Mouse (Mus musculus): ENCODE measurements around the gene Med12. TPM values are rescaled to one million over a fixed set of nuclear protein-coding genes. Genes with fewer than 3 reads are reported as not detected.

The Med12 gene
- polyA plus RNA-seq, 1 experiment from 2014 or later, result 39.3 TPM

DNA sequence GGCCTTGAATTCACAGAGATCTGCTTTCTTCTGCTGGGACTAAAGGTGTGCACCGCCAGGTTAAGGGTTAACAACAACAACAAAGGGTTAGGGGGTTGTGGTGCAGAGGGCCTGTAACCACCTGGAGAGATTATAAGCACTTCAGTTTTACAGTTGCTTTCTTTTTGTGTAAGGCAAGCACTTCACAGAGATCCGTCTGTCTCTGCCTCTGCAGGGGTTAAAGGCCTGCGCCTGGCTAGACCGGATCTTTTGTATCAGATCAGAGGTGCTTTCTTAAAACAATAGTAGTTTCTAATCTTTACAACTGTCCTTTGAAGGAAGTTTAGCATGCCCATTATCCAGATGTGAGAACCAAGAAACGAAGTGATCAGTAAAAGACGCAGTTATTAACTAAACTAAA, 420 bp upstream of the Med12 start:
- no peak overlapping the region for H3K9ac ChIP-seq
- no peak for ATAC-seq (ENCODE audit: insufficient number of reproducible peaks, low FRiP score, low TSS enrichment, low read depth)
- no peaks in the 10 kb centered on the region for H3K27me3 ChIP-seq
- no peaks in the 10 kb centered on the region for H3K9me3 ChIP-seq (replicated peaks)
- H3K4me3 ChIP-seq (replicated peaks), result peak overlapping the region; percentile 57
- no peak overlapping the region; the same call in none of the 2 replicates for H3K27ac ChIP-seq (replicated peaks)
- H3K36me3 ChIP-seq, result peaks cover 9% of the 10 kb centered on the region; the same call in 1 of the 2 replicates
- 23% methylated on average over 6 of the region's 6 CpGs for WGBS
- no peaks in the 10 kb centered on the region for H3K4me1 ChIP-seq
- peak overlapping the region; percentile 47 for H3K4me2 ChIP-seq (replicated peaks)

DNA sequence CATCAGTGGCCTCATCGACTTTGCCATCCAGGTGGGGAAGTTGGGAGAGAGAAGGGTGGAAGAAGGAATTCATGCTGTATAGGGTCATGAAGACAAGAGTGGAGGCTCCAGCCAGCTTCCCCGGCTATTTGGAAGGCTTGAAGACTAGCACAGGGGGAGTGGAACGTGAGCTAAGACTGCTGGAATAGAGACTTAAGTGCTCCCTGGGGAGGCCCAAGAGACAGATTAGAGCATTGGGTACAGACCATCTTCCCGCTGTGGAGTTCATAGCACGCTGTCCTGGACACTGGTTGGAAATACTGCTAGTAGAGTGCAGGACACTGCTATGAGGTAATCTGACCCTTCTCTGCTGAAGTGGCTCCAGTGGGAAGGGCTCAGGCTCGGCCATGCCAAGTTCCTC, 9.0 kb downstream of the Med12 start:
- Histone ChIP-seq H3K36me3 (peaks cover 57% of the 10 kb centered on the region), H3K27ac (replicated peaks) (no peak overlapping the region), H3K9ac (no peak overlapping the region), H3K4me2 (replicated peaks) (no peak overlapping the region), H3K4me3 (replicated peaks) (no peak overlapping the region), H3K27me3 (no peaks in the 10 kb centered on the region), H3K4me1 (no peaks in the 10 kb centered on the region), H3K9me3 (replicated peaks) (no peaks in the 10 kb centered on the region)
- no peak for ATAC-seq (ENCODE audit: insufficient number of reproducible peaks, low FRiP score, low TSS enrichment, low read depth)
- WGBS, result 68% methylated on average over 6 of the region's 6 CpGs

DNA sequence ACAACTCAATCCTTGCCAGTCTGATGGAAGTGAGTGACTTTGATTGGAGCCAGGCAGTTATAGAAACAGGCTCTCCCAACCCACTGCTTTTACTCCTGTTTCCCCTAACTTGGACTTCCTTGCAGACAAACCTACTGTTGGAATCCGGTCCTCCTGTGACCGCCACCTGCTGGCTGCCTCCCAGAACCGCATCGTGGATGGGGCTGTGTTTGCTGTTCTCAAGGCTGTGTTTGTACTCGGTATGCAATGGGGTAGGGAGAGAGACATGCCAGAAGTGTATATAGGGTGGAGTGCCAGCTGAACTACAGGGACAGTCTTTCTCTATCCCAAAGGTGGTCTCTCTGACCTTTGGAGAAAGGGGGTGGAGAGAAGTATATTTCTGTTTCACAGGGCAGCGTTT, 11.7 kb downstream of the Med12 start:
- 31% methylated on average over 6 of the region's 6 CpGs for WGBS
- Histone ChIP-seq H3K4me3 (replicated peaks) (no peak overlapping the region), H3K9ac (no peak overlapping the region), H3K9me3 (replicated peaks) (no peaks in the 10 kb centered on the region), H3K27me3 (no peaks in the 10 kb centered on the region), H3K4me1 (no peaks in the 10 kb centered on the region), H3K36me3 (peaks cover 69% of the 10 kb centered on the region), H3K4me2 (replicated peaks) (no peak overlapping the region), H3K27ac (replicated peaks) (no peak overlapping the region)
- no peak for ATAC-seq (ENCODE audit: insufficient number of reproducible peaks, low FRiP score, low TSS enrichment, low read depth)

DNA sequence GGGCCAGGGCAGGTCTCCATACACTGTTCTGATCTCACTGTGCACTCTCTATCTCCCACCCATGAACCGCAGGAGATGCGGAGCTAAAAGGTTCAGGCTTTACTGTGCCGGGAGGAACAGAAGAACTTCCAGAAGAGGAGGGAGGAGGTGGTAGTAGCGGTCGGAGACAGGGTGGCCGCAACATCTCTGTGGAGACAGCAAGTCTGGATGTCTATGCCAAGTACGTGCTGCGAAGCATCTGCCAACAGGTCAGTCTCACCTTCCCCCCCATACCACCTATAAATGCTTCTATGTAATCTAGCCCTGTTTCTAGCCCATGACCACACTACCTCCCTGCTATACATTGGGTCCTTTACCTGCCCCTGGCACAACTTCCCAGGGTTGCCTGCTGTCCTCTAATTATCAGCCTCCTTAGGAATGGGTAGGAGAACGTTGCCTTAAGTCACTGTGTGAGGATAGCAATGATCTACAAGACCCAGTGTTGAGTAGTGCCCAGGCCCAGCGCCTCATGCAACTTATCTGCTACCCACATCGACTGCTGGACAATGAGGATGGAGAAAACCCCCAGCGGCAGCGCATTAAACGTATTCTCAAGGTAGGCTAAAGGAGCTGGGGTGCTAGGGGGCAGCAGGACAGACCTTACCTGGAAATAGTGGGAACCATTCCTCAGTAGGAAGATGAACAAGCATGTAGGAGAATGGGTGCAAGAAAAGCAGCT, 12.3 kb downstream of the Med12 start:
- no peak overlapping the region for H3K4me3 ChIP-seq (replicated peaks)
- H3K4me2 ChIP-seq (replicated peaks), result no peak overlapping the region
- no peak for ATAC-seq (ENCODE audit: insufficient number of reproducible peaks, low FRiP score, low TSS enrichment, low read depth)
- 91% methylated on average over 14 of the region's 14 CpGs for WGBS
- H3K27me3 ChIP-seq, result no peaks in the 10 kb centered on the region
- no peaks in the 10 kb centered on the region for H3K4me1 ChIP-seq
- peaks cover 70% of the 10 kb centered on the region for H3K36me3 ChIP-seq
- H3K27ac ChIP-seq (replicated peaks), result no peak overlapping the region
- no peaks in the 10 kb centered on the region for H3K9me3 ChIP-seq (replicated peaks)
- H3K9ac ChIP-seq, result no peak overlapping the region

DNA sequence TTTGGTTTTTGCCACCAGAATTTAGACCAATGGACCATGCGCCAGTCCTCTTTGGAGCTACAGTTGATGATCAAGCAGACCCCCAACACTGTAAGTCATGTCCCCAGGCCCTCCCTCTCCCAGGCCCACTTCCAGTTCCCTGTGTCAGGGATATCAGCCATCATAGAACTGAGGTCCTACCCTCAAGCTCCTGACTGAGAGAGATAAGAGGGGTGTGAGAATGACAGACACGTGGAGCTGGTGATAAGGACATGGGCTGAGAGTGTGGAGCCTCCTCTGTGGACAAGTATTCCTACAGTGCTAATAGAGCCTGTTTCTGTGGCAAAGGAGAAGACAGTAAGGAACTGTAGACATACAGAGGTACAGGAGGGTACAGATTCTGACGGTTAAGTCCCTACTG, 13.7 kb downstream of the Med12 start:
- Histone ChIP-seq H3K9me3 (replicated peaks) (no peaks in the 10 kb centered on the region), H3K4me3 (replicated peaks) (no peak overlapping the region), H3K27me3 (no peaks in the 10 kb centered on the region), H3K9ac (no peak overlapping the region), H3K4me1 (no peaks in the 10 kb centered on the region), H3K4me2 (replicated peaks) (no peak overlapping the region), H3K27ac (replicated peaks) (no peak overlapping the region), H3K36me3 (peaks cover 63% of the 10 kb centered on the region)
- ATAC-seq (ENCODE audit: insufficient number of reproducible peaks, low FRiP score, low TSS enrichment, low read depth), result no peak
- WGBS, result 81% methylated on average over 3 of the region's 3 CpGs

DNA sequence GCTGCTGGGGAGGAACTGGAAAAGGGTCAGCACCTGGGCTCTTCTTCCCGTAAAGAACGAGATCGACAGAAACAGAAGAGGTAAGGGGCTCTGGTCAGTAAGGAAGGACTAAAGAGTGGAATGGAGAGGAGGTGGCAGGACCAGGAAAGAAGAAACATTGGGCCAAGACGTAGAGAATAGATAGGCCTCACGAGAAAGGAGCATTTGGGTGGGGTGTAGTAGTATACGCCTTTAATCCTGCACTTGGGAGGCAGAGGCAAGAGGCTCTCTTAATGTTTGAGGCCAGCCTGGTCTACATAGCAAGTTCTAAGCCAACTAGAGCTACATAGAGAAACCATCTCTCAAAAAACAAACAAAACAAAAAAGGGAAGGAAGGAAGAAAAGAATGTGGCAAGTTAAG, 14.6 kb downstream of the Med12 start:
- Histone ChIP-seq H3K4me1 (no peaks in the 10 kb centered on the region), H3K36me3 (peaks cover 65% of the 10 kb centered on the region), H3K4me2 (replicated peaks) (no peak overlapping the region), H3K27me3 (no peaks in the 10 kb centered on the region), H3K9ac (no peak overlapping the region), H3K9me3 (replicated peaks) (no peaks in the 10 kb centered on the region), H3K4me3 (replicated peaks) (no peak overlapping the region), H3K27ac (replicated peaks) (no peak overlapping the region)
- ATAC-seq (ENCODE audit: insufficient number of reproducible peaks, low FRiP score, low TSS enrichment, low read depth), result no peak
- 89% methylated on average over 6 of the region's 6 CpGs for WGBS

DNA sequence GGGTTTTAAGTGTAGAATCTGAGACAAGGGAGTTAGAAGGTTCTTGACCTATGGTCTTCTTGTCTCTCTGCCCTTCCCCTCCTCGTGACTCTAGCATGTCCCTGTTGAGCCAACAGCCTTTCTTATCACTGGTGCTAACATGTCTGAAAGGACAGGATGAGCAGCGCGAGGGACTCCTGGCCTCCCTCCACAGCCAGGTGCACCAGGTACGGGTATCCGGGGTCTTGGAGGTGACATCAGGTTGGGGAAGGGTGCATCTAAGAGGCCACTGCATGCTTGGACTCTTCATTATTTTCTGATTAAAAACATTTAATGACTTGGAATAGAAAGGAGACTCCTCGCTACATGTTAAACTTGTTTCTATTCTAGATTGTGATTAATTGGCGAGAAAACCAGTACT, 15.2 kb downstream of the Med12 start:
- Histone ChIP-seq H3K9me3 (replicated peaks) (no peaks in the 10 kb centered on the region), H3K4me3 (replicated peaks) (no peak overlapping the region), H3K9ac (no peak overlapping the region), H3K27ac (replicated peaks) (no peak overlapping the region), H3K27me3 (no peaks in the 10 kb centered on the region), H3K4me2 (replicated peaks) (no peak overlapping the region), H3K4me1 (no peaks in the 10 kb centered on the region), H3K36me3 (peaks cover 62% of the 10 kb centered on the region)
- no peak for ATAC-seq (ENCODE audit: insufficient number of reproducible peaks, low FRiP score, low TSS enrichment, low read depth)
- WGBS, result 93% methylated on average over 7 of the region's 7 CpGs

DNA sequence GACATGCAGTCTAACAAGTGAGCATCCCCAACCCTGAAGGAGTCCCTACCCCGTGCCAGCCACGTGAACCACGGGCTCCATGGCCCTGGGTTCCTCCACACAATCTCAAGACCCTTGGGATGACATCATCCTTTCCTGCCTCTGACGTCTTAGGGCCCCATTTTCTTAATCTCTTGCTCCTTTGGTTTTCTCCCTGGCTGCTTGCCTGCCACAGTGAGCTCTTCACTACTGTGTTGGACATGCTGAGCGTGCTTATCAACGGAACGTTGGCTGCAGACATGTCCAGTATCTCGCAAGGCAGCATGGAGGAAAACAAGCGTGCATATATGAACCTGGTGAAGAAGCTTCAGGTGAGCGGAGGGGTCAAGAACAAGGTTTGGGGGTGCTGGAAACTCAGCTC, 16.3 kb downstream of the Med12 start:
- 86% methylated on average over 10 of the region's 10 CpGs for WGBS
- Histone ChIP-seq H3K27me3 (no peaks in the 10 kb centered on the region), H3K4me1 (no peaks in the 10 kb centered on the region), H3K4me2 (replicated peaks) (no peak overlapping the region), H3K9me3 (replicated peaks) (no peaks in the 10 kb centered on the region), H3K9ac (no peak overlapping the region), H3K4me3 (replicated peaks) (no peak overlapping the region), H3K27ac (replicated peaks) (no peak overlapping the region), H3K36me3 (peaks cover 53% of the 10 kb centered on the region)
- ATAC-seq (ENCODE audit: insufficient number of reproducible peaks, low FRiP score, low TSS enrichment, low read depth), result no peak

DNA sequence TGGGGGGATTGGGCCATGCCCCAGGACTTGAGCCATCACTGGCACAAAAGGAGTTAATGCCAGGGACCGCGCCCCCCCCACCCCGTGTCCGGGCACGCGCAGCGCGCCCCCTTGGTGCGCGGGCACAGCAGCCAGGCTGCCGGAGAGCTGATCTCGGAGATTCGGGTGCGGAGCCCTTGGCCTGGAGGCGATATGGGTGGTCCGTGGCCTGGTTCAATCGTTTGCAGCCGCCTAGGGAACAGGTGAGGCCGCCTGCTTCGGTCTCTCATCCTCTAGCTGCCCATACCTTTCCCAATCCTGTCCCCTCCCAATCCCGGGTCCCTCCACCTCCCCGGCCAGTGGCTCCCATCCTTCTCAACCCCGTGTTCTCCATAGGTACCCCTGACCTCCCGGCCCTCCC, 25.2 kb downstream of the Med12 start, which contains the start of gene Nlgn3:
Gene Nlgn3, plus strand, starts transcription at position 114 of the 400 bp plus-strand sequence.
- no peak for ATAC-seq (ENCODE audit: insufficient number of reproducible peaks, low FRiP score, low TSS enrichment, low read depth)
- Histone ChIP-seq H3K9ac (peak within 1 kb of the TSS; percentile 28; the same call in 1 of the 2 replicates), H3K4me2 (replicated peaks) (peak within 1 kb of the TSS; percentile 50), H3K27ac (replicated peaks) (peak within 1 kb of the TSS; percentile 28), H3K27me3 (no peaks in the 10 kb centered on the region; the same call in 1 of the 2 replicates), H3K9me3 (replicated peaks) (no peaks in the 10 kb centered on the region), H3K4me3 (replicated peaks) (peak within 1 kb of the TSS; percentile 45), H3K36me3 (peaks cover 3% of the 10 kb centered on the region; the same call in 1 of the 2 replicates), H3K4me1 (0 out of 2 replicates have a peak, but pooled peaks cover 5% of the 10 kb centered on the region)
- 15% methylated on average over 24 of the region's 24 CpGs for WGBS

DNA sequence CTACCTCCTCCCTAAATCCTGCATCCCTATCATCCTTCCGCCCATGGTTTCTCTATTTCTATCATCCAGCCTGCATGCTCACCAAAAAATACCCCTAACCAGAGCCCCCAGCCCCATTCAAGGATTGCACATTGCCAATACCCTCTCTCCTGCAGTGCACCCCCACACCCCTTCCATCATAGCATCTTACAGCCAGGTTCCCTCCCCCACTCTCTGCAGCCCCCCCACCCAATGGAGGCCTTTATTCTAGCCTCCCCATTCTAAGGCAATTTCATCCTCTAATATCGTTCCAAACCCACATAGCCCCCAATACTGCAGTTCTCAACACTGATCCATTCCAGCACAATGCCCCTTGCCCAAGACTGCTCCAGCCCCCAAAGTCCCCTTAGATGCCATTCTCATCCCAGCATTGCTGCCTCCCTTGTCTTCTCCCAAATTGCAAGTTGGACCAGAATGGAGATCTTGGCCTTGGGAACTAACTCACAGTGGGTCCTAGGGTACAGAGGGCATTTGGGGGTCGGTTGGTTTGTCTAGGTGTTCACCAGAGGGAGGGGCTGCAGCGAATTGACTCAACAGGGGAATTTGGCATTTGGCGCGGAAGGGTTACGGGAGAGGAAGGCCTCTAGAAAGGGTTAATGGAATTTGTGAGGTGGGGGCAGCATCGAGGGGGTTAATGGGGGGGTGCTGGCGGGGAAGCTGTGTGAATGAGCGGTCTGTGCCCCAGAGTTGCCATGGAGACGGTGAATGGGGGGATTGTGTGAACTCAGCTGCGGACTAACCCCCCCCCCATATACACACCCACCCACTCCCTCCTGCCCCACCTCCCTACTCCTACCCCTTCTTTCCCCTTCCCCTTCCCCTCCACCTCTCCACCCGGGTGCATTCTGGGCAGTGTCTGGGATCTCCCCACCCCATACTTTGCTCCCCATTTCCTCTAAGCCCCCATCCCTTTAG, 25.9 kb downstream of the Med12 start:
- peak; percentile 82 for ATAC-seq (ENCODE audit: insufficient number of reproducible peaks, low FRiP score, low TSS enrichment, low read depth)
- H3K4me2 ChIP-seq (replicated peaks), result peak overlapping the region; percentile 50
- H3K27me3 ChIP-seq, result no peaks in the 10 kb centered on the region; the same call in 1 of the 2 replicates
- H3K27ac ChIP-seq (replicated peaks), result peak overlapping the region; percentile 28
- 17% methylated on average over 13 of the region's 13 CpGs for WGBS
- peak overlapping the region; percentile 28; the same call in 1 of the 2 replicates for H3K9ac ChIP-seq
- no peaks in the 10 kb centered on the region for H3K9me3 ChIP-seq (replicated peaks)
- H3K4me3 ChIP-seq (replicated peaks), result peak overlapping the region; percentile 45
- H3K4me1 ChIP-seq, result 0 out of 2 replicates have a peak, but pooled peaks cover 5% of the 10 kb centered on the region
- H3K36me3 ChIP-seq, result 0 out of 2 replicates have a peak, but pooled peaks cover 3% of the 10 kb centered on the region

DNA sequence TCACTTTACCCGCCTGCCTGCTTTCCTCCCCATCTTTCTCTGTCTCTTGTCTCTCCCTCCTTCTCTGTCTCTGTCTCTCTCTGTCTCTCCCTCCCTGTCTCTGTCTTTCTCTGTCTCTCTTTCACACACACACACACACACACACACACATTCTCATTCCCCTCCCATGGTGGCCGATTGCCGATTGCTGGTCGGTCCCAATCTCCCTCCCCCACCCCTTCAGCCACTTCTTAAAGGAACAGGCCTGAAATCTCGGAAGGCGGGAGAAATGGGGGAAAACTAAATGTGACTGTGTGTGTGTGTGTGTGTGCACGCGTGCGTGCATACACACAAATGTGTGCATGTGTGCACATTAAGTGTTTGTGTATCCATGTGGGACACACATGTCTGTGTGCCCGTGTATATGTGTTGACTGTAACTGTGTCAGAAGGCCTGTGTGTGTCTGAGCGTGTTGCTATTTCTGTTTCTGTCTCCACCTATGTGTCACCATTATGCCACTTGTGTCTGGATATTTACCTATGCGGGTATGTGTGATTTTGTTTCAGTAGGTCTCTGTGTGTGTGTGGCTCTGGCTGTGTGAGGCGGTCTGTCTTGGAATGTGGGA, 26.7 kb downstream of the Med12 start:
- H3K9ac ChIP-seq, result no peak overlapping the region
- 0 out of 2 replicates have a peak, but pooled peaks have one; percentile 12 for ATAC-seq (ENCODE audit: insufficient number of reproducible peaks, low FRiP score, low TSS enrichment, low read depth)

More for the DNA sequence above, 26.7 kb downstream of the Med12 start:
- peak overlapping the region; percentile 63; the same call in 1 of the 2 replicates for H3K27ac ChIP-seq (replicated peaks)
- H3K9me3 ChIP-seq (replicated peaks), result no peaks in the 10 kb centered on the region
- H3K4me3 ChIP-seq (replicated peaks), result peak overlapping the region; percentile 45
- peak overlapping the region; percentile 50 for H3K4me2 ChIP-seq (replicated peaks)
- no peaks in the 10 kb centered on the region; the same call in 1 of the 2 replicates for H3K27me3 ChIP-seq
- 32% methylated on average over 13 of the region's 13 CpGs for WGBS
- H3K36me3 ChIP-seq, result 0 out of 2 replicates have a peak, but pooled peaks cover 3% of the 10 kb centered on the region
- H3K4me1 ChIP-seq, result 0 out of 2 replicates have a peak, but pooled peaks cover 5% of the 10 kb centered on the region

All from embryonic facial prominence, embryonic 15.5 days (tissue).